Mouse (Mus musculus) intestine, postnatal 0 days (tissue): ENCODE results near the gene Tcf7l2. TPM values are rescaled to one million over a fixed set of nuclear protein-coding genes. Genes with fewer than 3 reads are reported as not detected.
A peak's percentile ranks its signal among the peaks of the same experiment; 100 is the strongest.

Experiments
- ATAC-seq: fragments of 200-750 bp; cut with Nextera tagmentation; 2 replicates; pipeline ENCODE4 v1.8.0; 2017; ENCODE audit warnings: mild to moderate bottlenecking, moderate TSS enrichment, moderate library complexity
- H3K27ac ChIP-seq: fragments of 300-500 bp; sonication (generic); 2 replicates; pipeline ENCODE4 v1.5.1; 2014; ENCODE audit warnings: mild to moderate bottlenecking, low read depth, low read length, moderate library complexity
- H3K27me3 ChIP-seq: fragments of 300-500 bp; sonication (generic); replicated peaks from 2 replicates; pipeline ENCODE4 v1.6.1; 2014; ENCODE audit warnings: low read length, mixed read lengths; ENCODE audit not compliant: control insufficient read depth, insufficient read depth
- H3K36me3 ChIP-seq: fragments of 300-500 bp; sonication (generic); 2 replicates; pipeline ENCODE4 v1.6.1; 2014; ENCODE audit warnings: mild to moderate bottlenecking, moderate library complexity; ENCODE audit not compliant: control insufficient read depth, insufficient read depth
- H3K4me1 ChIP-seq: fragments of 300-500 bp; sonication (generic); replicated peaks from 2 replicates; pipeline ENCODE4 v1.6.1; 2014; ENCODE audit warnings: antibody characterized with exemption, low read length, mixed read lengths; ENCODE audit not compliant: control insufficient read depth, insufficient read depth
- H3K4me2 ChIP-seq: fragments of 300-500 bp; sonication (generic); replicated peaks from 2 replicates; pipeline ENCODE4 v1.6.1; 2014; ENCODE audit warnings: low read depth, mild to moderate bottlenecking, moderate library complexity
- H3K4me3 ChIP-seq: fragments of 300-500 bp; sonication (generic); 2 replicates; pipeline ENCODE4 v1.5.1; 2014; ENCODE audit warnings: low read depth, low read length
- H3K9ac ChIP-seq: fragments of 300-500 bp; sonication (generic); 2 replicates; pipeline ENCODE4 v1.6.1; 2014; ENCODE audit warnings: mild to moderate bottlenecking, low read depth, low read length
- H3K9me3 ChIP-seq: fragments of 300-500 bp; sonication (generic); 2 replicates; pipeline ENCODE4 v1.6.1; 2016; ENCODE audit warnings: mixed run types; ENCODE audit not compliant: control insufficient read depth
- CTCF ChIP-seq: sonication (generic); IDR thresholded peaks from 2 replicates; pipeline ENCODE4 v1.5.1; 2016; ENCODE audit warnings: low read depth, mild to moderate bottlenecking, control low read depth, antibody characterized with exemption, moderate library complexity
- WGBS: fragments of 180-500 bp; shearing (Covaris S2); extraction: QIAGEN DNeasy Blood & Tissue Kit; methylation state at CpG from one replicate; pipeline ENCODE4 v1.1.7; 2014; 5-methylcytosine and 5-hydroxymethylcytosine counted together
- polyA plus RNA-seq: library from polyadenylated mRNA; unstranded; fragments of >200 nt; fragmentation: Nextera tagmentation; extraction: Ambion mirVana; gene quantifications from 2 replicates; pipeline ENCODE4 v1.2.1, GENCODE M21; 2015

Gene Tcf7l2
- polyA plus RNA-seq, 1 experiment from 2014 or later, result 32.4 TPM

- 40% methylated on average over 7 of the region's 7 CpGs for WGBS
- TF ChIP-seq CTCF, result no peak
- Histone ChIP-seq H3K9ac (no peak overlapping the region), H3K27me3 (no peaks in the 10 kb centered on the region), H3K9me3 (no peaks in the 10 kb centered on the region), H3K27ac (no peak overlapping the region), H3K4me1 (peaks cover 8% of the 10 kb centered on the region; the same call in 1 of the 2 replicates), H3K36me3 (peaks cover 17% of the 10 kb centered on the region; the same call in 1 of the 2 replicates), H3K4me2 (no peak overlapping the region), H3K4me3 (no peak overlapping the region)
- peak; percentile 62 for ATAC-seq
These were observed 12.7 kb downstream of the Tcf7l2 start for GRCm38 (mm10) chr19:55754303-55754702.

GRCm38 (mm10) chr19:55755462-55755861 is 13.8 kb downstream of the Tcf7l2 start:
- no peak for TF ChIP-seq CTCF
- H3K9me3 ChIP-seq, result no peaks in the 10 kb centered on the region
- H3K9ac ChIP-seq, result no peak overlapping the region
- WGBS, result 87% methylated on average over 9 of the region's 9 CpGs
- H3K27me3 ChIP-seq, result no peaks in the 10 kb centered on the region
- peaks cover 14% of the 10 kb centered on the region; the same call in 1 of the 2 replicates for H3K36me3 ChIP-seq
- H3K27ac ChIP-seq, result no peak overlapping the region
- ATAC-seq, result no peak
- H3K4me3 ChIP-seq, result no peak overlapping the region
- no peak overlapping the region for H3K4me2 ChIP-seq
- peaks cover 8% of the 10 kb centered on the region; the same call in 1 of the 2 replicates for H3K4me1 ChIP-seq

GRCm38 (mm10) chr19:55756707-55757106 is 15.1 kb downstream of the Tcf7l2 start:
- Histone ChIP-seq H3K9ac (no peak overlapping the region), H3K4me3 (no peak overlapping the region), H3K27me3 (no peaks in the 10 kb centered on the region), H3K27ac (0 out of 2 replicates have a peak overlapping the region, but pooled peaks have one; percentile 15), H3K4me1 (peaks cover 12% of the 10 kb centered on the region; the same call in 1 of the 2 replicates), H3K9me3 (no peaks in the 10 kb centered on the region), H3K36me3 (peaks cover 14% of the 10 kb centered on the region; the same call in 1 of the 2 replicates), H3K4me2 (no peak overlapping the region)
- TF ChIP-seq CTCF, result no peak
- no peak for ATAC-seq
- 42% methylated on average over 8 of the region's 8 CpGs for WGBS

- WGBS, result 87% methylated on average over 6 of the region's 6 CpGs
- Histone ChIP-seq H3K36me3 (peaks cover 14% of the 10 kb centered on the region; the same call in 1 of the 2 replicates), H3K27ac (no peak overlapping the region), H3K4me1 (peaks cover 12% of the 10 kb centered on the region; the same call in 1 of the 2 replicates), H3K4me2 (no peak overlapping the region), H3K4me3 (no peak overlapping the region), H3K9ac (no peak overlapping the region), H3K9me3 (no peaks in the 10 kb centered on the region), H3K27me3 (no peaks in the 10 kb centered on the region)
- no peak for TF ChIP-seq CTCF
- ATAC-seq, result no peak
These were observed 15.8 kb downstream of the Tcf7l2 start for GRCm38 (mm10) chr19:55757403-55757802.

GRCm38 (mm10) chr19:55758158-55758557 is 16.5 kb downstream of the Tcf7l2 start:
- H3K4me3 ChIP-seq, result no peak overlapping the region
- TF ChIP-seq CTCF, result no peak

GRCm38 (mm10) chr19:55759006-55759405 is 17.4 kb downstream of the Tcf7l2 start:
- peaks cover 12% of the 10 kb centered on the region; the same call in 1 of the 2 replicates for H3K4me1 ChIP-seq
- no peaks in the 10 kb centered on the region for H3K9me3 ChIP-seq
- H3K9ac ChIP-seq, result no peak overlapping the region
- 84% methylated on average over 9 of the region's 9 CpGs for WGBS
- no peaks in the 10 kb centered on the region for H3K27me3 ChIP-seq
- ATAC-seq, result no peak
- no peak overlapping the region for H3K4me2 ChIP-seq
- peaks cover 14% of the 10 kb centered on the region for H3K36me3 ChIP-seq
- no peak overlapping the region for H3K4me3 ChIP-seq
- no peak overlapping the region for H3K27ac ChIP-seq
- TF ChIP-seq CTCF, result no peak

More at GRCm38 (mm10) chr19:55758158-55758557, 16.5 kb downstream of the Tcf7l2 start:
- H3K27ac ChIP-seq, result no peak overlapping the region
- H3K27me3 ChIP-seq, result no peaks in the 10 kb centered on the region
- no peaks in the 10 kb centered on the region for H3K9me3 ChIP-seq
- no peak overlapping the region for H3K9ac ChIP-seq
- no peak for ATAC-seq
- H3K4me2 ChIP-seq, result no peak overlapping the region
- peaks cover 12% of the 10 kb centered on the region; the same call in 1 of the 2 replicates for H3K4me1 ChIP-seq
- H3K36me3 ChIP-seq, result peaks cover 14% of the 10 kb centered on the region; the same call in 1 of the 2 replicates
